Mouse (Mus musculus): ENCODE data around the gene Tbc1d4. TPM values are rescaled to one million over a fixed set of nuclear protein-coding genes. Genes with fewer than 3 reads are reported as not detected.

Gene Tbc1d4
- total and polyA plus RNA-seq, 3 experiments, result not detected

DNA sequence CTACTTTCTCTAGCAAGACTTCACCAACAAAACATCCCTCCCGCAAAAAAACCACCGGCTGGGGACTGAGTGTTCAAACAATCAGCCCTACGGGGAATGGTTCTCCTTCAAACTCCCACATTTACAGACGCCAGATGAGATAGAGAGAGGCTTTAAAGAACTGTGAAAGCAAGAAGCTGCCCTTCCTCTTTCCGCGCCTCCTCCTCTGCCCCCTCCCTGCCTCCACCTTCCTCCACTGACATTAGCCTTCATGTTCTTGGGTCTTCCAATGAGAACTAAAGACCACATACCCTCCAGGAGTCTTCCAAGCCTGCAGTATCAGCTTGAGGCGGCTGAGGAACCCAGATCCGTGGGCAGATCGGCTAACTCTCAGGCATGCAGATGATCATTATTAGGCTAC, 7.2 kb upstream of the Tbc1d4 start:
- H3K4me1 ChIP-seq (ENCODE audit: control insufficient read depth in 1 of 2, insufficient read depth in 2 of 2, low read length in 2 of 2), result no peaks in the 10 kb centered on the region
- no peaks in the 10 kb centered on the region for H3K79me2 ChIP-seq (ENCODE audit: control insufficient read depth, insufficient read depth, low read length, poor library complexity)
- peak; percentile 9 for DNase-seq (ENCODE audit: low read depth, low spot score)
- no peak overlapping the region for H3K9ac ChIP-seq (ENCODE audit: control insufficient read depth, low read depth, low read length, poor library complexity, severe bottlenecking)
- no peak overlapping the region for H3K27ac ChIP-seq (ENCODE audit: control insufficient read depth, low read depth, low read length)
- H3K36me3 ChIP-seq (ENCODE audit: control insufficient read depth in 1 of 2, insufficient read depth in 2 of 2, low read length in 2 of 2), result no peaks in the 10 kb centered on the region
- TF ChIP-seq JUND (IDR thresholded peaks at IDR 0.05; ENCODE audit: low read depth, low read length), result no peak
- no peak for TF ChIP-seq TCF12 (IDR thresholded peaks at IDR 0.05; ENCODE audit: low read depth, low read length)
- TF ChIP-seq ZKSCAN1 (IDR thresholded peaks at IDR 0.05; ENCODE audit: low read depth, low read length), result no peak
- no peak for TF ChIP-seq EP300 (IDR thresholded peaks at IDR 0.05; ENCODE audit: low read depth in 1 of 2, low read length in 2 of 2)
- TF ChIP-seq ZC3H11A (IDR thresholded peaks at IDR 0.05; ENCODE audit: low read depth, low read length), result no peak
- TF ChIP-seq POLR2A (IDR thresholded peaks at IDR 0.05; ENCODE audit: control insufficient read depth in 1 of 2, insufficient read depth in 1 of 2, low read depth in 1 of 2, low read length in 2 of 2, poor library complexity in 1 of 2), result no peak
- TF ChIP-seq POLR2AphosphoS2 (IDR thresholded peaks at IDR 0.05; ENCODE audit: low read length), result no peak
- no peak for TF ChIP-seq GATA1 (IDR thresholded peaks at IDR 0.05; ENCODE audit: low read depth, low read length)
- TF ChIP-seq MXI1 (IDR thresholded peaks at IDR 0.05; ENCODE audit: low read depth, low read length), result no peak
- TF ChIP-seq USF2 (IDR thresholded peaks at IDR 0.05; ENCODE audit: borderline replicate concordance in 1 of 2, insufficient read depth in 1 of 2, low read depth in 1 of 2, low read length in 2 of 2), result no peak
- TF ChIP-seq MYC (IDR thresholded peaks at IDR 0.05; ENCODE audit: low read depth, low read length), result no peak
- no peak for TF ChIP-seq MAZ (IDR thresholded peaks at IDR 0.05; ENCODE audit: low read depth, low read length)
- TF ChIP-seq MYB (IDR thresholded peaks at IDR 0.05; ENCODE audit: low read depth, low read length), result no peak
- TF ChIP-seq SMC3 (IDR thresholded peaks at IDR 0.05; ENCODE audit: low read depth, low read length), result no peak
- no peak for TF ChIP-seq UBTF (IDR thresholded peaks at IDR 0.05; ENCODE audit: borderline replicate concordance, insufficient read depth, low read depth, low read length)
- H3K4me3 ChIP-seq (ENCODE audit: control insufficient read depth in 1 of 2, insufficient read depth in 1 of 2, low read depth in 2 of 2, low read length in 2 of 2), result no peak overlapping the region
- no peaks in the 10 kb centered on the region for H3K9me3 ChIP-seq (replicated peaks; ENCODE audit: insufficient read depth, low read length)
- H3K27me3 ChIP-seq (ENCODE audit: control insufficient read depth in 1 of 2, insufficient read depth in 2 of 2, low read length in 2 of 2), result no peaks in the 10 kb centered on the region

DNA sequence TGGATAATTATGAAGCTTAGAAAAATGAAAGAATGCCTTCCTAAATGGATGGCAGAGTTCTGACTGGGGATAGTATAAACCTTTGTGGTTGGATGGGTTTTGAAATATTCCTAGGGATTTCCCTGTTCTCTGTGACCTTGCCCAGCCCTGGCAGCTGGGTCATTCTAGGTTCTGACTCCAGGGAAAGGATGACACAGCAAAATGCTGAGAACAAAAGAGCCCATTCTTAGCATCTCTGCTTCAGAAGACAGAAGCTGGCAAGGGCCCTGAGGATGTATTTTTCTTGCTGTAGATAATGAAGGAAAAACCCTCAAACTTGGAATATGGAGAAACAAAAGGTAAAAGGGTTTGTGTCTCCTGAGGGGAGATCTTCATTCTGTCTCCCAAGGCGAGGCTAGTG, 4.2 kb upstream of the Tbc1d4 start:
- TF ChIP-seq E2F4 (IDR thresholded peaks at IDR 0.05; ENCODE audit: borderline replicate concordance, low read depth, low read length), result no peak
- no peak for TF ChIP-seq MAZ (IDR thresholded peaks at IDR 0.05; ENCODE audit: low read depth, low read length)
- no peak for TF ChIP-seq ELF1 (IDR thresholded peaks at IDR 0.05; ENCODE audit: low read depth, low read length)
- no peak for TF ChIP-seq ZKSCAN1 (IDR thresholded peaks at IDR 0.05; ENCODE audit: low read depth, low read length)
- no peak for TF ChIP-seq CHD1 (IDR thresholded peaks at IDR 0.05; ENCODE audit: low read depth, low read length)
- no peak for TF ChIP-seq MAFK (IDR thresholded peaks at IDR 0.05; ENCODE audit: borderline replicate concordance, low read depth, low read length)
- Histone ChIP-seq H3K9me3 (replicated peaks; ENCODE audit: insufficient read depth, low read length) (no peaks in the 10 kb centered on the region), H3K36me3 (ENCODE audit: control insufficient read depth in 1 of 2, insufficient read depth in 2 of 2, low read length in 2 of 2) (no peaks in the 10 kb centered on the region), H3K9ac (ENCODE audit: control insufficient read depth, low read depth, low read length, poor library complexity, severe bottlenecking) (no peak overlapping the region), H3K4me3 (ENCODE audit: control insufficient read depth in 1 of 2, insufficient read depth in 1 of 2, low read depth in 2 of 2, low read length in 2 of 2) (no peak overlapping the region), H3K4me1 (ENCODE audit: control insufficient read depth in 1 of 2, insufficient read depth in 2 of 2, low read length in 2 of 2) (no peaks in the 10 kb centered on the region), H3K79me2 (ENCODE audit: control insufficient read depth, insufficient read depth, low read length, poor library complexity) (no peaks in the 10 kb centered on the region), H3K27ac (ENCODE audit: control insufficient read depth, low read depth, low read length) (no peak overlapping the region), H3K27me3 (ENCODE audit: control insufficient read depth in 1 of 2, insufficient read depth in 2 of 2, low read length in 2 of 2) (no peaks in the 10 kb centered on the region)
- no peak for DNase-seq (ENCODE audit: low read depth, low spot score)

Measured in MEL (cell line).